Mouse (Mus musculus) adrenal gland, postnatal 36 days (tissue): ENCODE results near the gene Ffar2. TPM values are rescaled to one million over a fixed set of nuclear protein-coding genes. Genes with fewer than 3 reads are reported as not detected.

Experiments
- DNase-seq, 2 experiments: peaks; one replicate each; pipeline ENCODE4 v3.0.0; 2021; ENCODE audit warnings: mixed read lengths in 1 of 2
- total RNA-seq, 2 experiments: library from RNA; stranded (reverse); gene quantifications; 2 replicates each; pipeline ENCODE4 v1.2.3; 2021

The Ffar2 gene
- total RNA-seq, 2 experiments from 2014 or later: 1.7 to 2.9 TPM

DNA sequence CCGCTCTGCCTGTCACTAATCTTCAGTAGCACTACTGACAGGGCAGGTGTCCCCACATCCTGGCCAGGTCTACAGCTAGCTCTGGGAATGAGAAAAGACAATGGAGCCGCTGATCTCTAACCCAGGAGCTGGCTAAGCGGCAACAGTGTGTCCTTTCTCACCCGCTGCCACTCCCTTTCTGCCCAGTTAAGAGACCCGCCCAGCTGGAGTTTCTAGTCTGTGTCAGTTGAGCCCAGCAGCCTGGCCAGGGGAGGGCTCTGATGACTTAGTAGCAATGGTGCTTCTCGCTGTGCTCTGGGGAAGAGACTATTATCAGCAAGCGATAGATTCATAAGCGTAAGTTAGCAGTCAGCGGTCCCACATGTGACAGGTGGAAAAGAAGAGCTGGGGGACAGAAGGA is 54.3 kb downstream of the Ffar2 start:
- no peak for DNase-seq

Other genes with a start within 250 kb of the Ffar2 start
- gene Kmt2b, start 235.0 kb downstream of the Ffar2 start, total RNA-seq: 10 to 100 TPM; 38.5 to 44.5 TPM
- gene Zbtb32, start 224.9 kb downstream of the Ffar2 start, total RNA-seq: under 1 TPM in 1 of 2 experiments, not detected in 1; 0.72 TPM
- under 1 TPM in 1 of 2 experiments, not detected in 1; 0.43 TPM for gene Upk1a, start 210.9 kb downstream of the Ffar2 start, total RNA-seq
- 1,000 to 10,000 TPM; 1,179 to 1,185 TPM for gene Cox6b1, start 197.6 kb downstream of the Ffar2 start, total RNA-seq
- gene Etv2, start 187.9 kb downstream of the Ffar2 start, total RNA-seq: not detected
- gene Rbm42, start 173.5 kb downstream of the Ffar2 start, total RNA-seq: 10 to 100 TPM; 83.0 to 88.1 TPM
- gene Haus5, start 158.8 kb downstream of the Ffar2 start, total RNA-seq: 10 to 100 TPM; 10.1 to 10.5 TPM
- not detected for gene Pmis2, start 152.2 kb downstream of the Ffar2 start, total RNA-seq
- 1 to 10 TPM; 4.8 to 6.3 TPM for gene 2200002J24Rik, start 124.8 kb downstream of the Ffar2 start, total RNA-seq
- 1 to 10 TPM; 3.1 to 5.9 TPM for gene Atp4a, start 111.6 kb downstream of the Ffar2 start, total RNA-seq
- 100 to 1,000 TPM; 229 to 231 TPM for gene Tmem147, start 94.2 kb downstream of the Ffar2 start, total RNA-seq
- gene Gapdhs, start 80.1 kb downstream of the Ffar2 start, total RNA-seq: under 1 TPM in 1 of 2 experiments, not detected in 1; 0.26 TPM
- 100 to 1,000 TPM; 326 to 370 TPM for gene Sbsn, start 72.3 kb downstream of the Ffar2 start, total RNA-seq
- gene Dmkn, start 60.0 kb downstream of the Ffar2 start, total RNA-seq: 1 to 10 TPM; 2.4 to 2.5 TPM
- gene Krtdap, start 35.9 kb downstream of the Ffar2 start, total RNA-seq: 1 to 10 TPM in 1 of 2 experiments, not detected in 1; 2.8 TPM
- gene Ffar3, start 32.4 kb upstream of the Ffar2 start, total RNA-seq: under 1 TPM in 1 of 2 experiments, not detected in 1; 0.33 TPM
- gene Ffar1, start 37.8 kb upstream of the Ffar2 start, total RNA-seq: not detected
- under 1 TPM; 0.56 TPM for gene Cd22, start 56.6 kb upstream of the Ffar2 start, total RNA-seq
- under 1 TPM; 0.20 to 0.46 TPM for gene Mag, start 91.1 kb upstream of the Ffar2 start, total RNA-seq
- 10 to 100 TPM in 1 of 2 experiments, not detected in 1; 11.7 TPM for gene Hamp2, start 100.9 kb upstream of the Ffar2 start, total RNA-seq
- 10 to 100 TPM in 1 of 2 experiments, not detected in 1; 23.5 TPM for gene Hamp, start 120.3 kb upstream of the Ffar2 start, total RNA-seq
- gene Usf2, start 133.0 kb upstream of the Ffar2 start, total RNA-seq: 100 to 1,000 TPM; 112 to 141 TPM
- gene Lsr, start 149.7 kb upstream of the Ffar2 start, total RNA-seq: 10 to 100 TPM in 1 of 2 experiments, 1 to 10 TPM in 1; 6.1 to 14.6 TPM
- gene Fam187b, start 150.0 kb upstream of the Ffar2 start, total RNA-seq: under 1 TPM; 0.30 to 0.96 TPM
- 100 to 1,000 TPM in 1 of 2 experiments, 10 to 100 TPM in 1; 34.8 to 103 TPM for gene Fxyd5, start 218.7 kb upstream of the Ffar2 start, total RNA-seq
- 1 to 10 TPM; 1.2 to 1.6 TPM for gene Fxyd7, start 227.7 kb upstream of the Ffar2 start, total RNA-seq
- 100 to 1,000 TPM; 167 to 239 TPM for gene Fxyd1, start 233.4 kb upstream of the Ffar2 start, total RNA-seq
- 1 to 10 TPM; 2.7 to 5.4 TPM for gene Lgi4, start 235.6 kb upstream of the Ffar2 start, total RNA-seq